Mouse (Mus musculus) heart, adult 8-10 months (tissue): ENCODE data around the gene Sema3g. TPM values are rescaled to one million over a fixed set of nuclear protein-coding genes. Genes with fewer than 3 reads are reported as not detected.

Experiments used
- DNase-seq: peaks from one replicate; pipeline ENCODE4 v3.0.0; 2022; ENCODE audit warnings: low spot score
- total RNA-seq, 4 experiments: library from RNA; stranded (reverse); gene quantifications; 2 replicates each; pipeline ENCODE4 v1.2.4; 2022

Sema3g gene
- 10 to 100 TPM; 12.3 to 14.2 (median 13.2) TPM for total RNA-seq

DNA sequence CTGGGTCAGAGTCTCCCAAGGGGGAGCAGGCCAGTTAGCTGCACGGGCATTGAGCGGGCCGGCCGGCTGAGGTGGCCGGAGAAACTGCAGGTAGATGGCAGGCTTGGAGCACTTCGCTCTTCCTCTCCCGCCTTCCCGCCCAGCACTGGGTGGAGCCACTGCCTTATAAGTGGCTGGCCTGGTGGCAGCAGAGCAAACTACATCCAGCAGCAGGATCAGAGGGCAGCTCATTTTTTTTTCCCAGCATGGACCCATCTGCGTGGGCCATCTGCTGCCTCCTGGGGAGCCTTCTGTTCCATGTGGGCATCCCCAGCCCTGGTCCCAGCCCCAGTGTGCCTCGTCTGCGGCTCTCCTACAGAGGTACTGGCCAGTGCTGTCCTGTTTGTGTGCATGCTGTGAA is at the start of gene Sema3g:
Gene Sema3g (plus strand): TSS at position 195 of the 400 bp plus-strand sequence.
- DNase-seq, result peak; percentile 46

GRCm38 (mm10) chr14:31168425-31168824 is 49.2 kb upstream of the Sema3g start, which contains the start of gene Stab1:
Gene Stab1 (minus strand): TSS chr14:31168641.
- DNase-seq, result peak; percentile 76

DNA sequence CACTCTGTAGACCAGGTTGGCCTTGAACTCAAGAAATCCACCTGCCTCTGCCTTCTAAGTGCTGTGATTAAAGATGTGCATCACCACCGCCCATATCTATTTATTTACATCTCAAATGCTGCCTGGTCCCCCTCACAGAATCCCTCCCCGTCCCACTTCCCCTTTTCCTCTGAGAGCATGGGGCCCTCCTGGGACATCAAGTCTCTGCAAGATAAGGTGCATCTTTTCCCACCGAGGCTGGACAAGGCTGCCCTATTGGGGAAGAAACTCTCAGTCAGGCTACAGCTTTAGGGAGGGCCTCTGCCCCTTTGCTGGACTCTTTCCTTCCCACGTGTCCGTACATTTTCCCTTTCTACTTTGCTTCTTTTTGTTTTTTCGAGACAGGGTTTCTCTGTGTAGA is 48.2 kb upstream of the Sema3g start:
- no peak for DNase-seq

- no peak for DNase-seq
Observed at GRCm38 (mm10) chr14:31170963-31171362, 46.7 kb upstream of the Sema3g start.

DNA sequence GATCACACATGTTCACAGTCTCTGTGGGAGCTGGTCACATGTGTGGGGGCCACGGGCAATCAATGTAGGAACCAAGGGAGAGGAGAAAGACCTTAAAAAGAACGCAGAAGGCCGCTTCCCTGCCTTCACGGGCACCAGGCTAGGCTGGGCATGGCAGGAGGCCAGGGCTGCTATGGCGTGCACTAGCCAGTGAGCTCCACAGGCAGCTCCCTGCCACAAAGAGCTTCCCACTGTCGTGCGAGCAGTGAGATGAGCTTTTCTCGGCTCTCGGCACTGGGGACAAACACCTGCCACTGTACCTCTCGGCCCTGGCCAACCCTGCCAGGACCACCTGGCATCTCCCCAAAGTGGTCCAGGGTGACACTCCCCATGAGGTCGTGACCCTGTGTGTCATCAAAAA is 46.3 kb upstream of the Sema3g start:
- no peak for DNase-seq

DNA sequence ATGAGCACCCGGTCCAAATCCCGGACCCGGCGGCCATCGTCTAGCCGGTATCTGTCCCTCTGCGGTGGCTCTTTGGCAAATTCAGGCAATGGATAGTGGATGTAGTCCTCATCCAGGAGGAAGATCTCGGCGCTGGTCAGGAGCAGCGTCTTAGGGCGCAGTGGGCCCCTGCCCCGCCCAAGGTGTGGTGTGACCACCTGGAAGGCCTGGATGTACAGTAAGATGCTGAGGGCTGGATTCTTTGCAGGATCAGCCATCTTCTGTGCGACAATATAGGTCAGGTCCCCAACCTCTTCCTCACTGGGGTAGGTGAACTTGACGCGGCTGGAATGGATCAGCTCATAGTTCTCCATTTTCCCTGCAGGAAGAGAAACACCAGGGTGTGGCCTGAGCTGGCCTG is 45.8 kb upstream of the Sema3g start:
- no peak for DNase-seq

- peak; percentile 67 for DNase-seq
Observed at GRCm38 (mm10) chr14:31172781-31173455, 44.7 kb upstream of the Sema3g start.

GRCm38 (mm10) chr14:31173537-31173936 is 44.1 kb upstream of the Sema3g start:
- no peak for DNase-seq

DNA sequence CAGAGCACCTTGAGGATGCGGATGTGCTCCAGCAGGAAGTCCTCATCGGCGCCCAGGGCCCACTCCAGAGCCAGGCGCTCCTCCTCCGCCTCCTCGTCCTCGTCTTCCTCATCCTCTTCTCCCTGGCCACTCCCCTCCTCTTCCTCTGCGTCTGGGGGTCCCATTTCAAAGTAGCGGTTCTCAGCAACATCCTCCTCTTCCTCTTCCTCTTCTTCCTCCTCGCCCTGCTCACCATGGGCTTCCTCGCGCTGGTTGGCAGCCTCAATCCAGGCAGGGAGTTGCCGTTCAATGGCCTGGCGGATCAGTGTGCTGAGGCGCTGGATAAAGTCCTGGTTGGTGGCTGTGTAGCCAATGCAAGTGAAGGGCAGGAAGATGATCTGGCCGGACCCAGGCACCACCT is 40.4 kb upstream of the Sema3g start:
- no peak for DNase-seq

- no peak for DNase-seq
Observed at GRCm38 (mm10) chr14:31177715-31178114, 39.9 kb upstream of the Sema3g start.

DNA sequence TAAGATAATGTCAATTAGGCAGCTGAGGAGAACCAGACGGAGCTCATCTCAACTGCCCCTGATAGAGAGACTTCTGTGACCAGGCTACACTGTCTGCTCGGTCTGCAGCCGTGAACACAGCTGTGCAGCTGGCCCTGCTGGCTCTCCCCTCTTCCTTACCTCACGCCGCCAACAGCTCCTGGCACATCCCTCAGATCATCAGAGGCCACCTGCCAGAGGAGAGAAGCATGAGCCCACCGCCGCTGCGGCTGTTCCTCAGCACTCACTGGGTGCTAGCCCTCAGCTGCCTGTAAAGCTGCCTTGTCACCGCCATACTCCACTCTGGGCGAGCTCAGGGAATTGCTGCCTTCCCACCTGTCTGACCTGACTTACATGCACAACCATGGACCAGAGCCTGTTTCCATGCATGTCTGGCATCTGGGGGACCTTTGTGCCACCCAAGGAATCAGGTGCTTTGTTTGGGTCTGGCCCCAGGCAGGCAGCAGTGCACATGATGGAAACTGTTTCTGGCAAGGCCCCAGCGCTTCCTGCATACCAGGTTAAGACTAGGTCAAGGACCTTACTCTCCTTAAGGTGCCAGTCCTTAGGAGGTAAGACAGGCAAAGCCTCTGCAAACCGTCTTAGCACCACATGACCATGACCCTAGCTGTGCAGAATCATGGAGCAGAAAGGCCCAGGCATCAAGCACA is 37.8 kb upstream of the Sema3g start:
- no peak for DNase-seq

GRCm38 (mm10) chr14:31181512-31181911 is 36.1 kb upstream of the Sema3g start:
- DNase-seq, result no peak

DNA sequence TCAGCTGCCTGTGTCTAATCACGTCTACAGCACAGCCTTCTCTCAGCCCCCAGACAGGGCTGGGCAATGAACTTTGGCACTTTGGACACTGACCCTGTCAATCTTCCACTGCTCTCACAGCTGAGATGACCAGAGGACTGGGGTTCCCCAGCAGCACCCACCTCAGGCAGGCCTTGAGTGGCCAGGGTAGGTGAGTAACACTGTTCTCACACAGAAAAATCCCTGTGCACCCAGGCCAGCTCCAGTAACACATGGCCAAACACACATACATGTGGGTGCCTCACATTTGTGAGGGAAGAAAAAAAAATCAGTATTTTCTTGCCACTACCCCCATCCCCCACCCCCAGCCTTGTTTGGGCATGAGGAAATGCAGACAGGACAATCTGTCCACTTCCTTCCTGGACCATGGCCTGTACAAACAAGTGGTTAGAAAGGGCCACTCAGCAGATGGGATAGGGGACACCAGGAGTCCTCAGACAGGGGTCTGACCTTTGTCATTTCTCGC is 34.8 kb upstream of the Sema3g start:
- no peak for DNase-seq

DNA sequence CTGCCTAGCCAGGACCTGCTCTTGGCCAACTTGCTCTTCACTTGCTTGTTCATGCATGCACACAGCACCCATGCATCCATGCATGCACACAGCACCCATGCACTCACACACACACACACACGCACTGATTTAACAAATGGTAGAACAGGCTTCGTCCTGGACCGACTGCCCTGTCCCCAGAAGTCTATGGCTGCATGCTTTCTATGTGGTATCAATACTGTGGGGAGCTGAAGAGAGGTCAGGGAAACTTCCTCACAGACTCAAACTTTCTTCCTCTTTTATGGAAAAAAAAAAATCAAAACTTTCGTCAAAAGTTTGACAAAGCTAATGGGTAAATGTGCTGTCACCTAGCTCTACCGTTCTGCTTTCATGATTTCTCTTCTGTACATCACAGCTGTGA is 34.1 kb upstream of the Sema3g start:
- DNase-seq, result no peak

- DNase-seq, result no peak
Observed at GRCm38 (mm10) chr14:31184195-31184594, 33.5 kb upstream of the Sema3g start.

DNA sequence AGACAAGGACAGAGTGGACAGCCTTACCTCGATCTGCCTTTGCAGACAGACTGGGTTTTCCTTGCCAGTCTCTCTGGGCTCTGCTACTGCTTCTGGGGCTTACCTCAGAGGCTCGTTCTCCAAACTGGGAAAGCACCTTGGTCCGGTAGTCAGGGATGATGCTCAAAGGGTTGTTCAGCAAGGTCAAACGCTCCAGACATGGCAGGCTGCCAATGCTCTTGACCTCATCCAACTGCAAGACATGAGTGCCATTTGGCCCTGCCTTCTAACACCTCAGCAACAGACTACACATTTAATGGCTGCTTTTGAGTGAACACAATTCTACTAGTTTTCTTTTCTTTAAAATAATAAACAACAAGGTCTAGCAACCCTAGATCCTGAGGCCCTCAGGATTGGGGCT is 31.0 kb upstream of the Sema3g start:
- DNase-seq, result no peak

GRCm38 (mm10) chr14:31188771-31189181 is 28.9 kb upstream of the Sema3g start:
- DNase-seq, result no peak

GRCm38 (mm10) chr14:31189348-31189747 is 28.3 kb upstream of the Sema3g start:
- no peak for DNase-seq

- no peak for DNase-seq
Observed at GRCm38 (mm10) chr14:31191936-31192335, 25.7 kb upstream of the Sema3g start.

GRCm38 (mm10) chr14:31193791-31194190 is 23.9 kb upstream of the Sema3g start:
- no peak for DNase-seq

DNA sequence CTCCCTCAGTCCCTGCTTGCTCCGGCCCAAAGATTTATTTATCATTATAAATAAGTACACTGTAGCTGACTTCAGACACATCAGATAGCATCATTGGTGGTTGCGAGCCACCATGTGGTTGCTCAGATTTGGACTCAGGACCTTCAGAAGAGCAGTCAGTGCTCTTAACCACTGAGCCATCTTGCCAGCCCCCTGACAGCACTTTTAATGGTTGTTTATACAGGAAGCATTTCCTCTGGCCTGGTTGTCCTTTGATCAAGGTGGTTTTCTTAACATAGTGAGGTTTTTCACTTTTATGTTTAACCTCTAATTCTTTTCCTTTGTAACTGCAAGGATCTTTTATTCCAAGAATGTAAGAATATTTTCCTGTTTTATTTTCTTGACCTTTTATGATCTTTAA is 23.2 kb upstream of the Sema3g start:
- DNase-seq, result no peak

- DNase-seq, result peak; percentile 88
Observed at GRCm38 (mm10) chr14:31194891-31195513, 22.7 kb upstream of the Sema3g start.

GRCm38 (mm10) chr14:31195521-31195920 is 22.1 kb upstream of the Sema3g start:
- no peak for DNase-seq
